Comparison of ENCODE assay signal across 36 mouse cellular contexts in genomic region chr3:101049997-101050396, GRCm38 (mm10). TPM values are rescaled to one million over a fixed set of nuclear protein-coding genes. Genes with fewer than 3 reads are reported as not detected.
"Had no signal": no experiment of that assay in that cellular context is flagged by ENCODE, and none has a peak within 500 bp of the region (broad histone marks: within the 10 kb centered on the region; RNA-seq: fewer than 3 reads in every experiment).

No protein-coding gene starts in this region.

- H3K4me3 ChIP-seq: heart, embryonic 10.5 days; heart, embryonic 12.5 days; heart, embryonic 13.5 days; heart, embryonic 15.5 days; hindbrain, embryonic 10.5 days; hindbrain, embryonic 12.5 days; hindbrain, embryonic 13.5 days; hindbrain, embryonic 15.5 days; intestine, embryonic 15.5 days; kidney, embryonic 15.5 days; layer of hippocampus, adult 2 months had no signal

- H3K9ac ChIP-seq: heart, embryonic 12.5 days; heart, embryonic 13.5 days; heart, embryonic 15.5 days; hindbrain, embryonic 12.5 days; hindbrain, embryonic 13.5 days; hindbrain, embryonic 14.5 days; hindbrain, embryonic 15.5 days; intestine, embryonic 15.5 days; kidney, embryonic 15.5 days had no signal

- H3K27ac ChIP-seq: heart, embryonic 10.5 days; heart, embryonic 13.5 days; heart, embryonic 15.5 days; hindbrain, embryonic 10.5 days; hindbrain, embryonic 12.5 days; hindbrain, embryonic 13.5 days; hindbrain, embryonic 14.5 days; hindbrain, embryonic 15.5 days; hindbrain, postnatal 0 days; intestine, embryonic 15.5 days; kidney, embryonic 15.5 days; kidney, postnatal 0 days; layer of hippocampus, adult 2 months had no signal

- H3K27me3 ChIP-seq: heart, embryonic 12.5 days; heart, embryonic 13.5 days; heart, embryonic 15.5 days; hindbrain, embryonic 12.5 days; hindbrain, embryonic 13.5 days; hindbrain, embryonic 15.5 days; intestine, embryonic 15.5 days; kidney, embryonic 15.5 days had no signal

- H3K4me2 ChIP-seq: heart, embryonic 11.5 days; heart, embryonic 12.5 days; heart, embryonic 13.5 days; heart, embryonic 15.5 days; hindbrain, embryonic 12.5 days; hindbrain, embryonic 13.5 days; hindbrain, embryonic 14.5 days; hindbrain, embryonic 15.5 days; intestine, embryonic 15.5 days; kidney, embryonic 15.5 days had no signal

- H3K36me3 ChIP-seq: hindbrain, embryonic 12.5 days; hindbrain, embryonic 15.5 days had no signal

- H3K4me1 ChIP-seq: hindbrain, embryonic 10.5 days had no signal

- DNase-seq: heart, postnatal 10 days; heart, postnatal 14 days; heart, postnatal 36 days; heart, postnatal 4 days; kidney, adult 11 months; kidney, adult 18-20 months; kidney, adult 2 months; kidney, adult 8-10 months; kidney, adult 9 months; kidney, postnatal 10 days; kidney, postnatal 14 days; kidney, postnatal 25 days; kidney, postnatal 36 days; kidney, postnatal 4 days; layer of hippocampus, adult 9-11 months; layer of hippocampus, postnatal 36 days had no signal

- ATAC-seq: hindbrain, embryonic 16.5 days; hindbrain, postnatal 0 days; inflammation-experienced regulatory T-cells, adult 6 months; intestine, embryonic 15.5 days; intestine, embryonic 16.5 days; intestine, postnatal 0 days had no signal

- H3K9me3 ChIP-seq: heart, embryonic 10.5 days; heart, embryonic 12.5 days; heart, embryonic 13.5 days; heart, embryonic 15.5 days; hindbrain, embryonic 10.5 days; hindbrain, embryonic 12.5 days; hindbrain, embryonic 13.5 days; hindbrain, embryonic 15.5 days; intestine, embryonic 15.5 days; kidney, embryonic 15.5 days had no signal

RNA-seq across cellular contexts. Expression of gene Cd101, which starts 20.6 kb away (rescaled TPM):
- polyA plus RNA-seq: hindbrain, embryonic 10.5 days; hindbrain, embryonic 12.5 days; hindbrain, embryonic 13.5 days; kidney, embryonic 14.5 days; kidney, postnatal 0 days had no signal
